Mouse (Mus musculus) midbrain, embryonic 13.5 days (tissue): Measurements from ENCODE around the gene Syce2. TPM values are rescaled to one million over a fixed set of nuclear protein-coding genes. Genes with fewer than 3 reads are reported as not detected.

Experiments used
- ATAC-seq: fragments of 200-750 bp; cut with Nextera tagmentation; 2 replicates; pipeline ENCODE4 v1.8.0; 2017; ENCODE audit warnings: mild to moderate bottlenecking, moderate TSS enrichment, moderate library complexity
- H3K27ac ChIP-seq: fragments of 300-500 bp; sonication (generic); 2 replicates; pipeline ENCODE4 v1.5.1; 2015; ENCODE audit warnings: inconsistent platforms, mild to moderate bottlenecking, moderate library complexity
- H3K27me3 ChIP-seq: fragments of 300-500 bp; sonication (generic); 2 replicates; pipeline ENCODE4 v1.6.1; 2015; ENCODE audit warnings: mild to moderate bottlenecking, inconsistent platforms
- H3K36me3 ChIP-seq: fragments of 300-500 bp; sonication (generic); 2 replicates; pipeline ENCODE4 v1.6.1; 2015; ENCODE audit warnings: mild to moderate bottlenecking, inconsistent platforms
- H3K4me1 ChIP-seq: fragments of 300-500 bp; sonication (generic); replicated peaks from 2 replicates; pipeline ENCODE4 v1.6.1; 2015; ENCODE audit warnings: inconsistent platforms
- H3K4me2 ChIP-seq: fragments of 300-500 bp; sonication (generic); replicated peaks from 2 replicates; pipeline ENCODE4 v1.6.1; 2015; ENCODE audit warnings: moderate library complexity, mild to moderate bottlenecking, inconsistent platforms
- H3K4me3 ChIP-seq: fragments of 300-500 bp; sonication (generic); replicated peaks from 2 replicates; pipeline ENCODE4 v1.5.1; 2015; ENCODE audit warnings: mild to moderate bottlenecking, inconsistent platforms
- H3K9ac ChIP-seq: fragments of 300-500 bp; sonication (generic); replicated peaks from 2 replicates; pipeline ENCODE4 v1.6.1; 2015; ENCODE audit warnings: mild to moderate bottlenecking, inconsistent platforms
- H3K9me3 ChIP-seq: fragments of 300-500 bp; sonication (generic); 2 replicates; pipeline ENCODE4 v1.6.1; 2016; ENCODE audit warnings: mild to moderate bottlenecking, inconsistent platforms
- WGBS: fragments of 180-500 bp; shearing (Covaris S2); methylation state at CpG from one replicate; pipeline ENCODE4 v1.1.7; 2015; 5-methylcytosine and 5-hydroxymethylcytosine counted together
- microRNA-seq: library from miRNA; unstranded; fragments of <30 nt; microRNA quantifications from one replicate; pipeline ENCODE4, GENCODE M21; 2016
- polyA plus RNA-seq: library from polyadenylated mRNA; unstranded; fragments of >200 nt; fragmentation: Nextera tagmentation; extraction: Ambion mirVana; gene quantifications from 2 replicates; pipeline ENCODE4 v1.2.1, GENCODE M21; 2015

Syce2 gene
- polyA plus RNA-seq, 1 experiment from 2014 or later: 23.6 TPM

- ATAC-seq: peak; percentile 73
- peaks cover 24% of the 10 kb centered on the region for H3K27me3 ChIP-seq
- H3K9ac ChIP-seq: peak within 1 kb of the TSS; percentile 98
- H3K27ac ChIP-seq: peak within 1 kb of the TSS; percentile 97
- peaks cover 38% of the 10 kb centered on the region for H3K4me1 ChIP-seq
- H3K36me3 ChIP-seq: peaks cover 14% of the 10 kb centered on the region
- peak within 1 kb of the TSS; percentile 89 for H3K4me3 ChIP-seq
- under 1% methylated on average over 49 of the region's 50 CpGs for WGBS
- peak within 1 kb of the TSS; percentile 73 for H3K4me2 ChIP-seq
- no peaks in the 10 kb centered on the region for H3K9me3 ChIP-seq
Measured at GRCm38 (mm10) chr8:84936962-84937546, 65.1 kb downstream of the Syce2 start, which contains the start of gene Mast1. Mast1 (minus strand) TSS chr8:84937359.

Small RNA genes lying within 50 kb of the gene (microRNA-seq; reads per million reads assigned to microRNA genes)
- gene Gm24197 (not detected), gene Mir7069 (3.7 reads per million, percentile 14 among the genes with 10 or more reads in this experiment)

Other genes with a start within 250 kb of the Syce2 start
- gene Ier2, start 209.3 kb upstream of the Syce2 start, polyA plus RNA-seq: 20.0 and 26.3 TPM in 2 replicates
- gene Trmt1, start 185.8 kb upstream of the Syce2 start, polyA plus RNA-seq: 50.1 and 55.7 TPM in 2 replicates
- 16.8 and 17.3 TPM in 2 replicates for gene Nacc1, start 184.2 kb upstream of the Syce2 start, polyA plus RNA-seq
- 2.1 and 2.4 TPM in 2 replicates for gene Lyl1, start 170.7 kb upstream of the Syce2 start, polyA plus RNA-seq
- 1.3 and 1.9 TPM in 2 replicates for gene G430095P16Rik, start 149.1 kb upstream of the Syce2 start, polyA plus RNA-seq
- 22.4 and 28.4 TPM in 2 replicates for gene Nfix, start 71.8 kb upstream of the Syce2 start, polyA plus RNA-seq
- gene Dand5, start 49.3 kb upstream of the Syce2 start, polyA plus RNA-seq: 8.8 and 8.9 TPM in 2 replicates
- gene Gadd45gip1, start 40.6 kb upstream of the Syce2 start, polyA plus RNA-seq: 34.5 and 36.3 TPM in 2 replicates
- gene Rad23a, start 31.4 kb upstream of the Syce2 start, polyA plus RNA-seq: 84.8 and 88.8 TPM in 2 replicates
- 599 and 642 TPM in 2 replicates for gene Calr, start 25.2 kb upstream of the Syce2 start, polyA plus RNA-seq
- gene Farsa, start 15.1 kb upstream of the Syce2 start, polyA plus RNA-seq: 113 and 122 TPM in 2 replicates
- gene Gcdh, start 21.8 kb downstream of the Syce2 start, polyA plus RNA-seq: 31.7 and 34.3 TPM in 2 replicates
- gene Klf1, start 29.8 kb downstream of the Syce2 start, polyA plus RNA-seq: 0.55 and 0.97 TPM in 2 replicates
- gene Dnase2a, start 36.4 kb downstream of the Syce2 start, polyA plus RNA-seq: 6.0 and 6.2 TPM in 2 replicates
- gene Mast1, start 65.2 kb downstream of the Syce2 start, polyA plus RNA-seq: 55.6 and 56.1 TPM in 2 replicates
- 1.9 and 2.7 TPM in 2 replicates for gene Rtbdn, start 74.9 kb downstream of the Syce2 start, polyA plus RNA-seq
- not detected in 2 replicates for gene Gm49661, start 97.3 kb downstream of the Syce2 start, polyA plus RNA-seq
- gene Prdx2, start 97.5 kb downstream of the Syce2 start, polyA plus RNA-seq: 1,603 and 1,658 TPM in 2 replicates
- gene Rnaseh2a, start 97.7 kb downstream of the Syce2 start, polyA plus RNA-seq: 66.5 and 68.6 TPM in 2 replicates
- gene Junb, start 106.6 kb downstream of the Syce2 start, polyA plus RNA-seq: 3.5 and 6.1 TPM in 2 replicates
- gene Hook2, start 118.5 kb downstream of the Syce2 start, polyA plus RNA-seq: 23.5 and 23.8 TPM in 2 replicates
- gene Best2, start 142.4 kb downstream of the Syce2 start, polyA plus RNA-seq: not detected in 2 replicates
- 151 and 154 TPM in 2 replicates for gene Asna1, start 153.2 kb downstream of the Syce2 start, polyA plus RNA-seq
- 135 and 153 TPM in 2 replicates for gene Trir, start 154.7 kb downstream of the Syce2 start, polyA plus RNA-seq
- gene Tnpo2, start 164.8 kb downstream of the Syce2 start, polyA plus RNA-seq: 51.7 and 56.8 TPM in 2 replicates
- gene Fbxw9, start 187.9 kb downstream of the Syce2 start, polyA plus RNA-seq: 61.7 and 64.3 TPM in 2 replicates
- gene Gm5741, start 195.9 kb downstream of the Syce2 start, polyA plus RNA-seq: 0.83 TPM in 1 of 2 replicates, not detected in the other
- gene Dhps, start 199.6 kb downstream of the Syce2 start, polyA plus RNA-seq: 90.0 and 93.2 TPM in 2 replicates
- 134 and 137 TPM in 2 replicates for gene Wdr83os, start 208.6 kb downstream of the Syce2 start, polyA plus RNA-seq
- 64.1 and 68.8 TPM in 2 replicates for gene Wdr83, start 209.2 kb downstream of the Syce2 start, polyA plus RNA-seq
- 16.6 and 17.3 TPM in 2 replicates for gene Man2b1, start 211.2 kb downstream of the Syce2 start, polyA plus RNA-seq